Mouse (Mus musculus): Measurements from ENCODE around the gene Sin3a.
A peak's percentile ranks its signal among the peaks of the same experiment; 100 is the strongest.

Sin3a gene

GRCm38 (mm10) chr9:57137777-57138176 lies 65.9 kb downstream of the Sin3a start:
- no peak for DNase-seq (ENCODE audit: low spot score)

- DNase-seq (ENCODE audit: low spot score) = no peak
Measured at GRCm38 (mm10) chr9:57138507-57138906, 66.7 kb downstream of the Sin3a start.

GRCm38 (mm10) chr9:57139110-57139509 lies 67.3 kb downstream of the Sin3a start:
- DNase-seq (ENCODE audit: low spot score) = no peak

- no peak for DNase-seq (ENCODE audit: low spot score)
Measured at GRCm38 (mm10) chr9:57139571-57139970, 67.7 kb downstream of the Sin3a start.

- no peak for DNase-seq (ENCODE audit: low spot score)
Measured at GRCm38 (mm10) chr9:57141417-57142353, 69.8 kb downstream of the Sin3a start.

- DNase-seq (ENCODE audit: low spot score) = no peak
Measured at GRCm38 (mm10) chr9:57143212-57143611, 71.4 kb downstream of the Sin3a start.

- no peak for DNase-seq (ENCODE audit: low spot score)
Measured at GRCm38 (mm10) chr9:57144830-57145229, 73.0 kb downstream of the Sin3a start.

- no peak for DNase-seq (ENCODE audit: low spot score)
Measured at GRCm38 (mm10) chr9:57146451-57147066, 74.7 kb downstream of the Sin3a start.

GRCm38 (mm10) chr9:57147205-57148143 lies 75.6 kb downstream of the Sin3a start:
- no peak for DNase-seq (ENCODE audit: low spot score)

GRCm38 (mm10) chr9:57148144-57148878 lies 76.5 kb downstream of the Sin3a start, which contains the start of gene Neil1:
Neil1 (minus strand) TSS chr9:57148305.
- peak; percentile 65 for DNase-seq (ENCODE audit: low spot score)

- DNase-seq (ENCODE audit: low spot score) = no peak
Measured at GRCm38 (mm10) chr9:57149021-57149420, 77.2 kb downstream of the Sin3a start.

GRCm38 (mm10) chr9:57150192-57150591 lies 78.4 kb downstream of the Sin3a start:
- DNase-seq (ENCODE audit: low spot score) = no peak

GRCm38 (mm10) chr9:57152331-57152730 lies 80.5 kb downstream of the Sin3a start:
- no peak for DNase-seq (ENCODE audit: low spot score)

- DNase-seq (ENCODE audit: low spot score) = no peak
Measured at GRCm38 (mm10) chr9:57156383-57156782, 84.5 kb downstream of the Sin3a start.

GRCm38 (mm10) chr9:57156823-57157222 lies 85.0 kb downstream of the Sin3a start:
- no peak for DNase-seq (ENCODE audit: low spot score)

GRCm38 (mm10) chr9:57157499-57157898 lies 85.7 kb downstream of the Sin3a start:
- no peak for DNase-seq (ENCODE audit: low spot score)

- peak; percentile 87 for DNase-seq (ENCODE audit: low spot score)
Measured at GRCm38 (mm10) chr9:57158013-57158470, 86.2 kb downstream of the Sin3a start, which contains the start of gene Commd4. Commd4 (minus strand) TSS chr9:57158331.

GRCm38 (mm10) chr9:57158506-57158905 lies 86.7 kb downstream of the Sin3a start:
- DNase-seq (ENCODE audit: low spot score) = no peak

- DNase-seq (ENCODE audit: low spot score) = no peak
Measured at GRCm38 (mm10) chr9:57162496-57162895, 90.7 kb downstream of the Sin3a start.

GRCm38 (mm10) chr9:57163137-57163536 lies 91.3 kb downstream of the Sin3a start:
- no peak for DNase-seq (ENCODE audit: low spot score)

GRCm38 (mm10) chr9:57166173-57166572 lies 94.3 kb downstream of the Sin3a start:
- no peak for DNase-seq (ENCODE audit: low spot score)
